In genomic region chr11:61687595-61687994, GRCm38 (mm10) we compare ENCODE assay signal across 15 mouse cellular contexts. TPM values are rescaled to one million over a fixed set of nuclear protein-coding genes. Genes with fewer than 3 reads are reported as not detected.
DNase-seq lines count a peak whose midpoint lies in the region; ATAC-seq and TF ChIP-seq lines count a peak whose summit lies in the region.
"Had no signal": no experiment of that assay in that cellular context is flagged by ENCODE, and none has a peak within 500 bp of the region (broad histone marks: within the 10 kb centered on the region; RNA-seq: fewer than 3 reads in every experiment).

No protein-coding gene starts in this region.

- no peak for TF ChIP-seq POLR2A in limb, embryonic 14.5 days (IDR thresholded peaks at IDR 0.05; ENCODE audit: borderline replicate concordance, extremely low read depth, insufficient read depth, insufficient read length)

- peak; percentile 34 for DNase-seq in limb, embryonic 11.5 days (ENCODE audit: low spot score)
- no peak for DNase-seq in limb, embryonic 10.5 days (ENCODE audit: low spot score)
- DNase-seq in ZHBTc4 (ENCODE audit: low read depth, low spot score), result peak; percentile 48
- DNase-seq in limb, embryonic 14.5 days (ENCODE audit: low spot score), result peak; percentile 12
- no peak for DNase-seq in frontal cortex, postnatal 36 days (ENCODE audit: low spot score in 2 of 2)
- DNase-seq in yolk sac, embryonic 10.5 days (ENCODE audit: low spot score), result no peak
- DNase-seq: cerebellum, adult 18-20 months; left cerebral cortex, postnatal 4 days; midbrain, embryonic 14.5 days; right cerebral cortex, postnatal 4 days had no signal

- no peak overlapping the region for H3K4me2 ChIP-seq in limb, embryonic 11.5 days (ENCODE audit: low read depth, severe bottlenecking)
- no peak overlapping the region for H3K4me2 ChIP-seq in limb, embryonic 14.5 days (replicated peaks; ENCODE audit: low read depth, low read length, severe bottlenecking)
- H3K4me2 ChIP-seq in stomach, embryonic 16.5 days (ENCODE audit: low read depth, low read length), result no peak overlapping the region
- H3K4me2 ChIP-seq: forebrain, embryonic 12.5 days had no signal

- peaks cover 14% of the 10 kb centered on the region for H3K27me3 ChIP-seq in limb, embryonic 11.5 days (ENCODE audit: control insufficient read depth, insufficient read depth, low read length)
- peaks cover 39% of the 10 kb centered on the region for H3K27me3 ChIP-seq in limb, embryonic 10.5 days (ENCODE audit: low read depth, poor library complexity, severe bottlenecking)
- H3K27me3 ChIP-seq in limb, embryonic 14.5 days (ENCODE audit: control insufficient read depth, insufficient read depth, low read length), result peaks cover 26% of the 10 kb centered on the region
- H3K27me3 ChIP-seq in stomach, embryonic 16.5 days (ENCODE audit: control insufficient read depth, insufficient read depth, low read length), result peaks cover 14% of the 10 kb centered on the region; the same call in 1 of the 2 replicates

- H3K9me3 ChIP-seq in limb, embryonic 11.5 days (ENCODE audit: control insufficient read depth, low read length), result no peaks in the 10 kb centered on the region
- no peaks in the 10 kb centered on the region for H3K9me3 ChIP-seq in limb, embryonic 10.5 days (replicated peaks)
- no peaks in the 10 kb centered on the region for H3K9me3 ChIP-seq in limb, embryonic 14.5 days (ENCODE audit: control insufficient read depth, low read length)
- H3K9me3 ChIP-seq in stomach, embryonic 16.5 days (replicated peaks; ENCODE audit: control insufficient read depth, low read length), result no peaks in the 10 kb centered on the region
- H3K9me3 ChIP-seq: forebrain, embryonic 12.5 days had no signal

- H3K4me3 ChIP-seq in limb, embryonic 11.5 days (ENCODE audit: low read depth, low read length), result no peak overlapping the region
- no peak overlapping the region for H3K4me3 ChIP-seq in limb, embryonic 10.5 days
- no peak overlapping the region for H3K4me3 ChIP-seq in limb, embryonic 14.5 days (replicated peaks; ENCODE audit: low read length)
- H3K4me3 ChIP-seq in stomach, embryonic 16.5 days (replicated peaks; ENCODE audit: low read length), result no peak overlapping the region
- H3K4me3 ChIP-seq: forebrain, embryonic 12.5 days; layer of hippocampus, adult 2 months had no signal

- no peak overlapping the region for H3K27ac ChIP-seq in limb, embryonic 11.5 days (replicated peaks; ENCODE audit: low read depth, low read length)
- no peak overlapping the region for H3K27ac ChIP-seq in limb, embryonic 10.5 days
- no peak overlapping the region for H3K27ac ChIP-seq in limb, embryonic 14.5 days (replicated peaks; ENCODE audit: low read depth, low read length)
- peak overlapping the region; percentile 64 for H3K27ac ChIP-seq in stomach, embryonic 16.5 days (ENCODE audit: low read length)
- H3K27ac ChIP-seq: forebrain, embryonic 12.5 days; layer of hippocampus, adult 2 months had no signal

- no peaks in the 10 kb centered on the region for H3K36me3 ChIP-seq in limb, embryonic 11.5 days (ENCODE audit: control insufficient read depth, insufficient read depth, low read length)
- H3K36me3 ChIP-seq in limb, embryonic 10.5 days, result no peaks in the 10 kb centered on the region
- H3K36me3 ChIP-seq in limb, embryonic 14.5 days (ENCODE audit: control insufficient read depth, insufficient read depth, low read length), result no peaks in the 10 kb centered on the region
- H3K36me3 ChIP-seq in stomach, embryonic 16.5 days (ENCODE audit: control insufficient read depth, insufficient read depth, low read length), result no peaks in the 10 kb centered on the region
- H3K36me3 ChIP-seq: forebrain, embryonic 12.5 days had no signal

- ATAC-seq in limb, embryonic 11.5 days (ENCODE audit: insufficient number of reproducible peaks, low FRiP score, low TSS enrichment, low read depth), result no peak
- ATAC-seq in limb, embryonic 14.5 days (ENCODE audit: low FRiP score, low read depth), result no peak
- ATAC-seq in stomach, embryonic 16.5 days (ENCODE audit: insufficient read depth, low FRiP score), result no peak
- ATAC-seq: activated CD4-positive, CD25-positive, alpha-beta regulatory T cell, adult 4 months had no signal

- no peak overlapping the region for H3K9ac ChIP-seq in limb, embryonic 11.5 days (ENCODE audit: low read length)
- no peak overlapping the region for H3K9ac ChIP-seq in limb, embryonic 14.5 days (ENCODE audit: low read depth, low read length, severe bottlenecking)
- no peak overlapping the region for H3K9ac ChIP-seq in stomach, embryonic 16.5 days (ENCODE audit: low read length)
- H3K9ac ChIP-seq: forebrain, embryonic 12.5 days had no signal

- H3K4me1 ChIP-seq in limb, embryonic 11.5 days (ENCODE audit: control insufficient read depth, insufficient read depth, low read length), result peaks cover 4% of the 10 kb centered on the region; the same call in 1 of the 2 replicates
- H3K4me1 ChIP-seq in limb, embryonic 10.5 days, result peaks cover 38% of the 10 kb centered on the region
- H3K4me1 ChIP-seq in limb, embryonic 14.5 days (ENCODE audit: control insufficient read depth, insufficient read depth, low read length), result peaks cover 7% of the 10 kb centered on the region; the same call in 1 of the 2 replicates
- H3K4me1 ChIP-seq in stomach, embryonic 16.5 days (ENCODE audit: control insufficient read depth, insufficient read depth, low read length), result peaks cover 15% of the 10 kb centered on the region; the same call in 1 of the 2 replicates

- 38% methylated on average over 2 of the region's 2 CpGs for WGBS in limb, embryonic 11.5 days
- WGBS in limb, embryonic 10.5 days, result 41% methylated on average over 2 of the region's 2 CpGs
- 49% methylated on average over 2 of the region's 2 CpGs for WGBS in limb, embryonic 14.5 days
- WGBS in stomach, embryonic 16.5 days, result 48% methylated on average over 2 of the region's 2 CpGs

RNA-seq across cellular contexts. Expression of gene Fam83g, which starts 3.7 kb away (rescaled TPM):
- polyA plus RNA-seq in limb, embryonic 11.5 days (2014; fragmentation: Nextera tagmentation; extraction: Ambion mirVana), result 1.4 and 1.5 TPM in 2 replicates
- polyA plus RNA-seq in limb, embryonic 10.5 days (2016; fragmentation: Nextera tagmentation; extraction: Ambion mirVana), result 2.2 and 2.4 TPM in 2 replicates
- polyA plus RNA-seq in limb, embryonic 14.5 days (2012; rRNA removed), result 2.1 and 2.4 TPM in 2 replicates
- 2.8 TPM in 2 replicates for polyA plus RNA-seq in limb, embryonic 14.5 days (2014; fragmentation: Nextera tagmentation; extraction: Ambion mirVana)
- 6.1 and 6.6 TPM in 2 replicates for polyA plus RNA-seq in stomach, embryonic 16.5 days (2015; fragmentation: Nextera tagmentation; extraction: Ambion mirVana)

RNA-seq across cellular contexts. Expression of gene Slc5a10, which starts 33.0 kb away (rescaled TPM):
- 0.10 and 0.11 TPM in 2 replicates for polyA plus RNA-seq in limb, embryonic 11.5 days (2014; fragmentation: Nextera tagmentation; extraction: Ambion mirVana)
- polyA plus RNA-seq in limb, embryonic 10.5 days (2016; fragmentation: Nextera tagmentation; extraction: Ambion mirVana), result 0.08 and 0.11 TPM in 2 replicates
- 0.04 and 0.09 TPM in 2 replicates for polyA plus RNA-seq in limb, embryonic 14.5 days (2012; rRNA removed)
- not detected in 2 replicates for polyA plus RNA-seq in limb, embryonic 14.5 days (2014; fragmentation: Nextera tagmentation; extraction: Ambion mirVana)
- not detected in 2 replicates for polyA plus RNA-seq in stomach, embryonic 16.5 days (2015; fragmentation: Nextera tagmentation; extraction: Ambion mirVana)
- polyA plus RNA-seq: activated CD4-positive, CD25-positive, alpha-beta regulatory T cell, adult 4 months; forebrain, embryonic 12.5 days; intestine, embryonic 14.5 days; midbrain, embryonic 14.5 days had no signal

RNA-seq across cellular contexts. Expression of gene Grap, which starts 34.5 kb away (rescaled TPM):
- 4.1 and 5.2 TPM in 2 replicates for polyA plus RNA-seq in limb, embryonic 11.5 days (2014; fragmentation: Nextera tagmentation; extraction: Ambion mirVana)
- polyA plus RNA-seq in limb, embryonic 10.5 days (2016; fragmentation: Nextera tagmentation; extraction: Ambion mirVana), result 6.9 and 7.1 TPM in 2 replicates
- 4.7 and 5.1 TPM in 2 replicates for polyA plus RNA-seq in limb, embryonic 14.5 days (2012; rRNA removed)
- 4.9 and 5.6 TPM in 2 replicates for polyA plus RNA-seq in limb, embryonic 14.5 days (2014; fragmentation: Nextera tagmentation; extraction: Ambion mirVana)
- polyA plus RNA-seq in stomach, embryonic 16.5 days (2015; fragmentation: Nextera tagmentation; extraction: Ambion mirVana), result 8.6 and 9.2 TPM in 2 replicates

Comparison
In these comparisons a context has a peak if more than half of its experiments do, and no peak if none do; other contexts are left out.
1. DNase-seq: peak in limb, embryonic 11.5 days (single experiment), ZHBTc4 (single experiment) and limb, embryonic 14.5 days (single experiment); none in limb, embryonic 10.5 days (single experiment), frontal cortex, postnatal 36 days (0 of 2) and yolk sac, embryonic 10.5 days (single experiment).